Mouse (Mus musculus) heart, adult 18-20 months (tissue): Measurements from ENCODE around the gene Olfr1252. TPM values are rescaled to one million over a fixed set of nuclear protein-coding genes. Genes with fewer than 3 reads are reported as not detected.

ENCODE experiments used
- DNase-seq, 2 experiments: peaks; one replicate each; pipeline ENCODE4 v3.0.0; 2021 to 2022; ENCODE audit warnings: mixed read lengths in 1 of 2
- long read RNA-seq, 2 experiments: library from polyadenylated mRNA; stranded (forward); transcript quantifications; one replicate each; pipeline ENCODE4 v2.0.0; 2021
- total RNA-seq, 2 experiments: library from RNA; stranded (reverse); gene quantifications; 2 replicates each; pipeline ENCODE4 v1.2.3; 2021

The Olfr1252 gene
- not detected for total RNA-seq
- long read RNA-seq, experiment 1, result 0 reads
- long read RNA-seq, experiment 2, result 0 reads

DNA sequence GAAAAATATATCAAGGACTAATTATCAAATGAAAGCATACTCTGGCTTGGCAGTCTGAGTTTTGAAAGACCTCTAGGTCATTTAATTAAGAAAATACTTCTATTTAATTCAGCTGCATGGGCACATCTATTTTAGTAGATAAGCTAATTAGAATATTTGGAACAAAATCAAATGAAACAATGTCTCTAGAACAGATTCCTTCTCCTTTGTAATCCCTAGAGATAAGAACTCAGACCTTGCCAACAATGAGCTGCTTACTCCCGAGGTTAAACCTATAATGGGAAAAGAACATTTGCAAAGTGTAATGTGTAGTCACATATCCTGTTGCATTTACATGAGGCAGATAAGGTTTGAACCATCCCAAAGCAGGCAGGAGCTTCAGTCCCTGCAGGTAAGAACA lies at the start of gene Olfr1252:
Gene Olfr1252 (minus strand): TSS at position 101 of the 400 bp plus-strand sequence.
- no peak for DNase-seq

DNA sequence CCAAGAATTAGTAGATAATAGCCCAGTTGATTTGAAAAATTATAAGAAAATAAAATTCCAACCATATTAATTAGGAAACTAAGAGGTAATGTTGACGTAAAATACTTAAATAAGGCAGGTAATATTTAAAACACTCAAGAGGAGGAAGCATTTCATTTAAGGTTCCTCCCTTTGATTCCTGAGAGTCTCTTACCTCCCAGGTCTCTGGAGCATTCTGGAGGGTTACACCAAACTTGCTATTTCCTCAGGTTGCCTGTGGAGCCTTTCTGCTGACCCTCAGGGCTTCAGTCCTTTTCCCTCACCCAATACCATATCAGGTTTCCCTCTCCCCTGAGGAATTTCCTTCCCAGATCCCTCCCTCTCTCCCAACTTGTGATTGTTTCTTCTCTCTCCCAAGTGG lies 32.2 kb upstream of the Olfr1252 start, which contains the start of gene Olfr1253:
Gene Olfr1253 (minus strand): TSS at position 101 of the 400 bp plus-strand sequence.
- DNase-seq, result no peak

DNA sequence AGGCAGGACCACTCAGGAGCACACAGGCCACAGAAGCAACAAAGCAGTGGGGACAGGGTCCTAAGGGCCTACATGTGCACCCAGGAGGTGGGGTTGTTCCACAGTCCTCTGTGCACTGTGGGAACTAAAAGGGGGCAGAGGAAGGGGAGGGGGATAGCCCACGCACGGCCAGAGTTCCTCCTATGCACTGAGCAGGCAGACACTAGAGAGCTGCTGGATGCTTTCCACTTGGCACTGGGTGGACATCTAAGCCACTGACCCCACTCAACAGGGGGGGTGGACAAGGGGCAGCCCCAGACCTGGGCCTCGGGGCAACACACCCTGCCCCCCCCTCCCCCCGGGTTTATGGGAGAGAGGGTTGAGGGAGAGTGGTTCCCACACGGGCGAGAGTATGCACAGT lies 32.8 kb downstream of the Olfr1252 start:
- DNase-seq, result no peak

GRCm38 (mm10) chr2:89671836-89672235 lies 53.0 kb downstream of the Olfr1252 start, which contains the start of gene Olfr1251:
Olfr1251 (minus strand) TSS chr2:89671936.
- DNase-seq, result no peak

Other genes with a start within 250 kb of the Olfr1252 start
- not detected for gene Olfr1241, start 237.9 kb downstream of the Olfr1252 start, total RNA-seq
- gene Olfr1242, start 226.7 kb downstream of the Olfr1252 start, total RNA-seq, result not detected
- gene Olfr1243, start 193.5 kb downstream of the Olfr1252 start, total RNA-seq, result not detected
- not detected for gene Olfr1245, start 146.6 kb downstream of the Olfr1252 start, total RNA-seq
- not detected for gene Olfr1246, start 131.9 kb downstream of the Olfr1252 start, total RNA-seq
- not detected for gene Olfr1247, start 110.9 kb downstream of the Olfr1252 start, total RNA-seq
- gene Olfr1248, start 106.8 kb downstream of the Olfr1252 start, total RNA-seq, result not detected
- not detected for gene Olfr1249, start 90.0 kb downstream of the Olfr1252 start, total RNA-seq
- gene Olfr1250, start 63.5 kb downstream of the Olfr1252 start, total RNA-seq, result not detected
- gene Olfr1251, start 53.1 kb downstream of the Olfr1252 start, total RNA-seq, result not detected
- gene Olfr1253, start 32.1 kb upstream of the Olfr1252 start, total RNA-seq, result not detected
- gene Olfr1254, start 68.6 kb upstream of the Olfr1252 start, total RNA-seq, result not detected
- not detected for gene Olfr1255, start 87.0 kb upstream of the Olfr1252 start, total RNA-seq
- gene Olfr1256, start 116.5 kb upstream of the Olfr1252 start, total RNA-seq, result not detected
- not detected for gene Olfr48, start 123.2 kb upstream of the Olfr1252 start, total RNA-seq
- gene Olfr1257, start 153.4 kb upstream of the Olfr1252 start, total RNA-seq, result not detected
- not detected for gene Olfr1258, start 202.3 kb upstream of the Olfr1252 start, total RNA-seq
- gene Olfr1259, start 223.7 kb upstream of the Olfr1252 start, total RNA-seq, result not detected
- not detected for gene Olfr1260, start 249.3 kb upstream of the Olfr1252 start, total RNA-seq